Mouse (Mus musculus) bone marrow macrophage, adult 2 months (primary cell): ENCODE results near the gene Frem2.

ENCODE experiments used
- CTCF ChIP-seq: IDR thresholded peaks from 2 replicates; pipeline ENCODE4 v1.5.1; 2012; ENCODE audit warnings: low read depth, mild to moderate bottlenecking, low read length, moderate library complexity
- POLR2A ChIP-seq: IDR thresholded peaks from 2 replicates; pipeline ENCODE4 v1.6.1; 2012; ENCODE audit warnings: mild to moderate bottlenecking, low read depth, low read length, borderline replicate concordance

- TF ChIP-seq POLR2A (no peak), CTCF (no peak)
These were observed 57.8 kb downstream of the Frem2 start for GRCm38 (mm10) chr3:53599315-53599714.
